Mouse (Mus musculus): ENCODE measurements around the gene Dact2.
A peak's percentile ranks its signal among the peaks of the same experiment; 100 is the strongest.

Gene Dact2

GRCm38 (mm10) chr17:14204061-14204460 is at the start of gene Dact2:
TSS of gene Dact2 (minus strand) at chr17:14204304.
- DNase-seq (ENCODE audit: low spot score in 2 of 2): peak; percentile 47 to 56

DNA sequence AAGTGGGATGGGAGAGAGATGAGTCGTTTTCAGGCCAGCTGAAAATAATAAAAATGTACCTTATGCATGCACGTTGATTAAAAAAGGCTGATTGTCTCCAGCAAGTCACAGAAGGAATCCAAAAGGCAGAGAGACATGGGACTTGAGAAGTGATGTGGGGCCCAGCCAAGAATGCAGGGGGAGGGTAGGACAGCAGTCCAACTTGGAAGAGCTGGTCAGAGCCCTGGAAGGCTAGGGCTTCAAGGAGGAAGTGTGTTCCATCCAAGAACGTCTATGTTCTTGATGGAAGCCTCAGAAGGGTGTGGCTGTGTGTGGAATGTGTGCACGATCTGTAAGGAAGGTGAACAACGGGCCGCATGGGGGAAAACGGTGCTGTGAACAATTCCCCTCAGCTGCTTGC is 48.4 kb upstream of the Dact2 start:
- DNase-seq (ENCODE audit: low spot score in 2 of 2): no peak

DNA sequence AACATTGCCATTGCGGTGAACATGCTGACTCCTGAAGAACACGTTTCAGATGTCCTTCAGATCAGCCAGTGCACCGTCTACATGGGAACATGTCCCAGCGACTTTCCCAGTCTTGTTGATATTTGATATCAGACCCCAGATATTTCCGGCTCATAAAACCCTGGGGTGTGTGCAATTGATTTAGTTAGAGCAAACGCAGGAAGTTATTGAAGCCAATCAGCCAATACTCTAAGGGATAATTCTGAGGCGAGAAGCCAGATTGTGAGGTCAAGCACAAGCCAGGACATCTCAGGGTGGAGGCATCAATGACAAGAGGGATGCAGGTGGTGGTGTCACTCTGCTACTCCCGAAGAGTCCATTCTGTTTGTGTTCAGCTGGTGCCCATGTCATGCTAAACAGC is 46.3 kb upstream of the Dact2 start:
- DNase-seq (ENCODE audit: low spot score in 2 of 2): no peak

DNA sequence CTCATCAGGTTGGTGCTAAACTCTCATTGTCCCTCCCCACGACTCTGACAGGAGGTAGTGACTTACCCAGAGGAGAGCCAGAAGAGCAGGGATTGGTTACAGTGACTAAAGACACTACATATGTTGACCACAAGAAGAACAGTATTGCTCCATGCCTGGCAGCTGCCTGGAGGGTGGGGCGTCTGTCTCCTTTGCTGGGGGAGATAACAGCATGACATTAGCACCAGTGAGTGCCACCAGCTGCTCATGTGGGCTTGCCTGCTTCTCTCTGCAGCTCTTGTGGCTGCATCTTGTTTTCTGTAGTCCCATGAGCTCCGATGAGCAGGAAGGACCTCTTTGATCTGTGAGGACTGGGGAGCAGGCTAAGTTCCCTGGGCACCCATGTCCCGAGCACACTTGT is 45.5 kb upstream of the Dact2 start:
- DNase-seq (ENCODE audit: low spot score in 2 of 2): no peak

GRCm38 (mm10) chr17:14247931-14248330 is 43.8 kb upstream of the Dact2 start:
- peak; percentile 39 to 69 for DNase-seq (ENCODE audit: low spot score in 2 of 2)

DNA sequence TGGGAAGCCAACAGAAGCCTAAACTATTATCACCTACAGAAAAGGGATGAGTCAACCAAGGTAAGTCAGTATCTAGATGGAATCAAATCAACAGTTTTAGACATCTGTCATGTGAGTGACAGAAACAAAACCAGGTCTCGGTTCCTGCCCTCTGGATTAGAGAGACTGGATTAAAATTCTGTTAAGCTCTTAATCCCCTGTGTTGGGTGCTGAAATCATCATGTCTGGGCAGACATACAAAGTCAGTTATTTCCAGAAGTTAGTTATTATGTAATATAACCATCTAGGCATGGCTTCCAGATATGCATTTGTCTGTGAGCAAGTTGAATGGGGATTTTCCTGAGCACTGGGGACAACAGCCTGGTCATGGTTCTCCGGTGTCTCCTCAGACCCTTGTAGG is 42.2 kb upstream of the Dact2 start:
- DNase-seq (ENCODE audit: low spot score in 2 of 2): no peak

GRCm38 (mm10) chr17:14244195-14244965 is 40.3 kb upstream of the Dact2 start:
- DNase-seq (ENCODE audit: low spot score in 2 of 2): no peak

DNA sequence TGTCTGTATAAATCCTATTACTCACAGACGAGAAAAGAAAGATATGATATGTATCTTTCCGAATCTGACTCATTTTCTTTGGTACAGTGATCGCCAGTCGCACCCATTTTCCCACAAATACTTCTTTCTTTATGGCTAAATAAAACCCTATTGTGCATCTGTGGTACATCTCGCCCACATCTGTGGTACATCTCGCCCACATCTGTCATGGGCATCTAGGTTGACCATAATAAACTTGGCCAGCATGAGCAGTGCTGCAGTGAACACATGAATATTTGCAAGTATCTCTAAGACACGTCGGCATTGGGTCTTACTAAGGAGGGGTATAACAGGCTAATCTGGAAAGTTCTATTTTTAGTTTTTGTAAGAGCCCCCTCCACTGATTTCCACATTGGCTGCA is 38.5 kb upstream of the Dact2 start:
- no peak for DNase-seq (ENCODE audit: low spot score in 2 of 2)

GRCm38 (mm10) chr17:14239960-14240359 is 35.9 kb upstream of the Dact2 start:
- DNase-seq (ENCODE audit: low spot score in 2 of 2): no peak

GRCm38 (mm10) chr17:14237134-14237533 is 33.0 kb upstream of the Dact2 start:
- no peak for DNase-seq (ENCODE audit: low spot score in 2 of 2)

GRCm38 (mm10) chr17:14234774-14235389 is 30.8 kb upstream of the Dact2 start:
- no peak for DNase-seq (ENCODE audit: low spot score in 2 of 2)

- no peak for DNase-seq (ENCODE audit: low spot score in 2 of 2)
These were observed 29.6 kb upstream of the Dact2 start for GRCm38 (mm10) chr17:14233658-14234057.

DNA sequence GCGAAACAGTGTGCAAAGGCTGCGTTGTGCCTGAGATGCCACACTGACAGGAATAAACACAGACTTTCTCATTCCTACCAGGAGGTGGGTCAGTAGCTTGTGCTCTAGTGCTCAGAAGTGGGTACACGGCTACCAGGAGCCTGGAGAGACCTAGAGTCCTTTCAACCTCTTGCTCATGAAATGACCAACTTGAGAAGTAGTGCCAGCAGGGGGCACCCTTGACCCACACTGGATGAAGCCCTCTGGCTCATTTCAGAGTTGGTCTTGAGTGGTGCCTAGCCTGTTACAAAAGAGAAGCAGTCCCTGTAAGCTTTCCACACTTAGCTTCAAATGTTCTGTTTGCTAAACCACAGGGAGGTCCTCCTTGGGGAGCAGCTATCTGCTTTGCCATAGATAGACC is 28.5 kb upstream of the Dact2 start:
- peak; percentile 78 to 91 for DNase-seq (ENCODE audit: low spot score in 2 of 2)

GRCm38 (mm10) chr17:14230698-14231430 is 26.8 kb upstream of the Dact2 start:
- no peak for DNase-seq (ENCODE audit: low spot score in 2 of 2)

DNA sequence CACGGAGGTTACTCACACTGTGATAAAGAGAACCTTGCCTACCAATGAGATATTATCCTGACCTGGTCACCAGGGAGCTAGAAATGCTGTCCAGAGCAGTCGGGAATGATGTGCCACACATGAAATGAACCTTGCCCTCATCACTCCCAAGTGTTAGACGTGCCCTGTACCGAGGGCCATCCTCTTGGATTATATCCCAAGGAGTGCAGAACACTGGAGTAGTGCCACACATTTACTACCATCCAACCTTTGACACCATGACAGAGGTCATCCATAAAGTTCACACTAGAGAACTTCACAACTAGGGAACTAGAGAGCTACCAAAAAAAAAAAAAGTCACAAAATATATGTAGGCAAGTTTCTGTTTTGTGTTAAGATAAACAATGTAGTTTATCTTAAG is 24.3 kb upstream of the Dact2 start:
- no peak for DNase-seq (ENCODE audit: low spot score in 2 of 2)

DNA sequence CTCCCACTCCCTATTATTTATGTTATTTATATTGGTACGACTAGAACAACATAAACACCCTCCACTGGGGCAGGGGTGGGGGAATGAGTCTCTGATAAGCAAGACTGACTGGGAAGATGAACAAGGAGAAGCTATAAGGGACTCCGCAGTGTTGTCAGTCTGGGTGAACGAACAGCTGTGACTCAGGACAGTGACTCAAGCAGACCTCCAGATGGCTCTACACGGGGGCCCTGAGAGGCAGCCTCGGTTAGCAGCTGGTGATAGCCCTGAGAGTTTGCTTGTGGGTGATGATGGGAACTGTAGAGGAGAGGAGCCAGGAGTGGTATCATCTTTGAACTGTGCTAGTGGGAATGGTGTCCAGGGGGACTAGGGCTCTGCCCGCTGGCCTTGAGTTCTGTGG is 23.5 kb upstream of the Dact2 start:
- no peak for DNase-seq (ENCODE audit: low spot score in 2 of 2)

- no peak for DNase-seq (ENCODE audit: low spot score in 2 of 2)
These were observed 22.7 kb upstream of the Dact2 start for GRCm38 (mm10) chr17:14226778-14227177.

DNA sequence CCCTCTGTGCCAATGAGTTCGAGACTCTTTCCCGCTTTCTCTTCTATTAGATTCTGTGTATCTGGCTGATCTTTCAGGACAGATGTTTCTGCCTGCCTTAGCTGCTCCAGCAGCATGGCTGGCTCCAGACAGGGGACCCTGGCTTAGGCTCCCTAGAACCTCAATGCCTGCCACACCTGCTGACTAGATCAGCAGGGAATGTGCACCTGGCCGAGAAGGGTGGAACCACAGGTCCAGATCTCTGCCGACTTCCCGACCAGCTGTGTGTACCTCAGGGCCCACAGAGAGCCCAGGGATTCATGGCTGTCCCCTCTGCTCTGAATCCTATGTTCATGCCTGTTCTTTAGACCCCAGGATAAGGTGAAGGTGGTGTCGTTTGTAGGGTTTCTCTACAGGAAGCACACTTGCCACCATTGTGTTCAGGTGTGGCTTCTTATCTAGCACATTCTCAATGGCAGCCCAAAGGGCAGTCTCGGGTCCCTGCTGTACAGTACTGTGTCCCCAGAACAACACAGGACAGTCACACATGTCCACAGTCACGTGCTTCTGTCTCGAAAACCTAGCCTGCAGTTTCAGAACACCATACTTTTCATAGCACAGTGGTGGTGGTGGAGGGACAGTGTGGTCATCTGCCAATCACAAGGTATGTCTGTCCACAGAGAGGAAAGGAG is 22.0 kb upstream of the Dact2 start:
- no peak for DNase-seq (ENCODE audit: low spot score in 2 of 2)

DNA sequence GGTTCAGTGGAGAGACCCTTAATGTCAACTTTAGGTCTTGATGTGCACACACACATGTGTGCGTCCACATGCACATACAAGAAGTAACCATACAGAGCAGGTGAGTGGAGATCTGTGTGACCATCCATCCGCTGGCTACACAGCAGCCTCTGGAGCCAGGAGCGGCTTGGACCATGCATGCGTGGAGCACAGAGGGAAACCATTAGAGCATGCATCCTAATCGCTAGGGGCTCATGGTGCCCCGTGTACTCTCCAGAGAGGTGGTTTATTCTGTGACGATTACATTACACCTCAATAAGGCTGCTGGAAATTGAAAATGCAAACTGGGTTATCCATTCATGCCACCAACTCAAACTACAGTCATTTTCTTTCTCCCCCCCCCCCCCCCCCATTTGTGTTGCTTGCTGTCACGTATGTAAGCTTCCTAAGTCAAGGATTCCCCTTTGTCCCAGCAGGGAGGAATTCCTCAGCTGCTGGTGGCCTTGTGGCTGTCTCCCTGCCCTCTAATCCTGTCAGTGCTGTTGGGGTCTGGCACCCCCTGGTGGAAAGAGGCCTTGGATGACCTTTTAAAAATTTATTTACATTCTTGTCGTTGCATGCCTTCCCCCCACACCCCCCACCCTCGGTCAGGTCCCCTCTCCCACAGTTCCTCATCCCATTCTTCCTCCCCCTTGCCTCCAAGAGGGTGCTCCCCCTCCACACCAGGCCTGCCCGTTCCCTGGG is 17.9 kb upstream of the Dact2 start:
- DNase-seq (ENCODE audit: low spot score in 2 of 2): no peak

DNA sequence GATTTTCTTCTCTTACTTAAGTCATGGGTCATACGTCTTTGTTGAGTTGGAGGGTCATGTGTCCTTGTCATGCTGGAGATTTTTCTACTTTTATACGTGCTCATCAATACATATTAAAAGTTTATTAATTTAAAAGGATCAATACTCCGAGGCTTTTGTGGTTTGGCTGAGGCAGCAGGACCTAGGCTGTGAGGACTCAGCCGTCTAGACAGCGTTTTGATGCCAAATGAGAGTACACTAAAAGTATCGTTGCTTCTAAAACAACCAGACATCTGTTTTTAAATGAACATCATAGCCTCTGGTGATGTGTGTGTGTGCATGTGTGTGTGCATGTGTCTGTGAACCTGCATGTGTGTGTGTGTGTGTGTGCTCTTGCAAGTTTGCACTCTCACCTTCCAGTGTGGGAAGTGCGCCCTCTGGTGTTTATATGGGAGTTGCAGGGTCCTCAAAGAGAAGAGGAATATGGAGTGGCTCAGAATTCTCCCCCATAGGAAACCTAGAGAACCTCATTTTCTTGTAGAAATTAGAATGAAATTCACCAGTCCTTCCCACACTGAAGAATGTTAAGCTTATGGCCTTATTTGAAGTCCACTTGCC is 16.6 kb upstream of the Dact2 start:
- DNase-seq (ENCODE audit: low spot score in 2 of 2): peak; percentile 56 to 72

DNA sequence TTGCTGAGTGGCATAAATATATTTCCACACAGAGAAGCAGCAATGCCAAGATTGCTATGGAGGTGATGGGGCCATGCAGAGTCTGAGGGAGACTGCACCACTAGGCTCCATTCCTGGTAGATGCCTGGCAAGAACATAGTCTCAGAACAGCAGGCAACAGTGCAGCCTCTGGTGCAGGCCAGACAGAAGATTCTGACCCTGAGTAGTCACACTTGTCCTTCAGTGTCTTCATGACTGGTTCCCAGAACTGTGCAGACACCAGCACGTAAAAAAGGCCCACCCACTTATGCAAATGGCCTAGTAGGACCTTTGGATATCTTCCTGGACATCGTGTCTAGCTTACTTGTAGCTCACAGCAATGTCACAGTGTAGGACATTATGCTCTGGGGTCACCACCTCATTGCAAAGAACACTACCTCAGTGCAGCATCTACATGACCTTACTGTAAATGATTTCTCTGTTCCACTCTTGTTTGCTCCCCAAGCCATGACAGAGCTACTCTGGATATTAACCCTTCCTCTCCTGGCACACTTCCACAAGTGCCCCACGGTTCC is 9.9 kb upstream of the Dact2 start:
- DNase-seq (ENCODE audit: low spot score in 2 of 2): no peak
